Mouse (Mus musculus): ENCODE results near the gene Tns1.

The Tns1 gene

DNA sequence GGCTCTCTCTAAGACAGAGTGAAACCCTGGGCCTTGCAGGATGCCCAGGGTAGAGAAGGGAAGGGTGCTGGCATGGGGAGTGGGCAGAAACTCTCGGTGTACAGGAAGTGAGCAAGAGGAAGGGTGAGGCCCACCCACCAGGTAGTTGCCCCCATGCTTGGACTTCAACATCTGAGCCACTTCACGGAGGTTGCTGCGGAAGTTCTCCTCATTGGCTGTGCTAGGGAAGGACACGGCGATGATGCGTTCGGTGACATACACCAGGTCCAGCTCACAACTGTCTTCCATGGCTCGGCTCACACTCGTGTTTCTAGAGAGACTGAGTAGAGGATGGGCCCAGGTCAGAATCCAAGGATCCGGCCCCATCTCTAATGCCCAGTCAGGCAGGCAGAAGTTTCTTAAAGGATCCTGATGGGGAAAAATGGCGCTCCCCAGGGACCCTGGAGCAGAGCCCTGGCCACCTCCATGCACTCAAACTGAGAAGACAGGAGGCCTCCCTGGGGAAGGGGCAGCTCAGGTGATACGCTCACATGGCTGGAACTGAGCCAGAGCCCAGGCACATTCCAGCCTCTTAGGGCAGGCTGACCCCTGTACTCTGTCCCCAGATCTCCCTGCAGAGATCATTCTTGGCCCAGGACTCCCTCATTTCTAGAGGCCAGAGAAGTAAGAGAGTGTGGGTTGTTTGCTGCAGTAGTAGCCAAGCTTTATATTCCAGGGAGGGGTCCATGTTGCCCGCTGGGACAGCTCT, 129.0 kb downstream of the Tns1 start:
- in situ Hi-C loops (cut with MboI, MseI), result loop anchor here (5.0 kb wide), 1 partner anchor 77 kb away; no protein-coding TSS in a partner anchor

DNA sequence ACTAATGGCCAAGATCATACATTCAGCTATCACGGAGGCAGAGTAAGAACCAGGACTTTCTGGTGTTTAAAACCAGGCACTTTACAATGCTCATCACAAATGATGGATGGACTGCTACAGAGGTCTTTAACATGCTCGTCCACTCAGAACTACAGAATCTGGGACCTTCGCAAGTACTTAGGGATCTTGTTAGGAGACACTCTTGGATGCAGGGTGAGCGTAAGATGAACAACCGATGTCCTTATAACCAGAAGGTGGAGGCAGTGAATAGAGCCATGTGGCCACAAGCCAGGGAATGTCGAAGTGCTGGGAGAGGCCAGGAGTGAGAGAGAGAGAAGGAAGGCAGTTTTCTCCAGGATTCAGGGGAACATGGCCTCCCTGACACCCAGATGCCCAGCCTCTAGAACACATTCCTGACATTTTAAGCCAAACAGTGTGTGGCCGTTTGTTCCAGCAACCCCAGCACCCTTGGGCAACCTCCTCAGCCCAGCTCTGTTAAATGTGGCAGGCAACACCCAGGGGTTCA, 130.3 kb downstream of the Tns1 start:
- in situ Hi-C loops (cut with MboI, MseI), result no loop called here

DNA sequence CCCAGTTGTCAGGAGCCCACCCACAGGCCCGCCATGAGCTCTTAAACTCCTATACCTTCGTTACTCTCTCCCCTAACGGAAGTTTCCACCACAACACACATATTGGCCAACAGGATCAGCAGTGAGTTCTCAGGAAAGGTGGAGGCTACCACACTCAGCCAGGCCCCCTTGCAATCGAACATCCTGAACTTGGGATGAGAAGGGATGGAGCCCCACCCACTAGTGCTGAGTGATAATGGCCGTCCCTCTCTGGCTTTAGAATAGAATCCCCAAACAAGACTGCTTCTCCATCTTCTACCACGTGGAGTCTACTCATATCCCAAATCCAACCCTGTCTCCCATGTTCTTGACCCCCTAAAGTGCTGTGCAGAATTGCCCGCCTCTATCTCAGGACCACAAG, 131.0 kb downstream of the Tns1 start:
- in situ Hi-C loops (cut with MboI, MseI), result no loop called here

DNA sequence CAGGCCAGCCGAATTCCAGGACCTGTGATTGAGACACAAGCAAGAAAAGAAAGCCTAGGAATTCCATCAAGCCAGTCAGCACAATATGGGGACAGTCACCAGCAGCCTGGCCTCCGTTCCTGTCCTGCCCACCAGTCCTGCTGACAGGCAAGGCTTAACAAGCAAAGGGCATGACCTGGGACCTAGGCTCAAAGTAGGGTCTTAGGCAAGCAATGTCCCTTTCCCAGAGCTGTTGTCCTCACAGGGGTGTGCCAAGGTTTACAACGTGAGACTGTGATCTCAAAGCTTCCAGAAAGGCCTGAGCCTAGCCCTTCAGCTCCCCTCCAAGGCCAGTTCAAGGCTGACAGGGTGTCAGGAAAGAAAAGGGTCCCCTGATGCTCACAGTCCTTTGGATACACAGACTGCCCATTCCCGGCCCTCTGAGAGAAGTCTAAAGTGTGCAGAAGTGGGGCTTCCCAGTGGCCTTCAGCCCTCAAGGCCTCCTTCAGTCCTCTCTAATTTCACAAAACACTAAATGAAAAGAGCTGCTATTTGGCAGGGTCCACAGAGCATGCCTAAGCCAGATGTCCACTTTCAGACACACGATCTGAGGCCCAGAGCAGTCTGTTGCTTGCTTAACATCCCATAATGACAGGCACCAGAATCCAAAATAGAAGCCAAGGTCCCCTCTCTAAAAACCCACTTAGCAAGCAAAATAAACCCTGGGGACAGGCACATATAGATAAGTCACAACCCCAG, 131.9 kb downstream of the Tns1 start:
- in situ Hi-C loops (cut with MboI, MseI), result no loop called here

DNA sequence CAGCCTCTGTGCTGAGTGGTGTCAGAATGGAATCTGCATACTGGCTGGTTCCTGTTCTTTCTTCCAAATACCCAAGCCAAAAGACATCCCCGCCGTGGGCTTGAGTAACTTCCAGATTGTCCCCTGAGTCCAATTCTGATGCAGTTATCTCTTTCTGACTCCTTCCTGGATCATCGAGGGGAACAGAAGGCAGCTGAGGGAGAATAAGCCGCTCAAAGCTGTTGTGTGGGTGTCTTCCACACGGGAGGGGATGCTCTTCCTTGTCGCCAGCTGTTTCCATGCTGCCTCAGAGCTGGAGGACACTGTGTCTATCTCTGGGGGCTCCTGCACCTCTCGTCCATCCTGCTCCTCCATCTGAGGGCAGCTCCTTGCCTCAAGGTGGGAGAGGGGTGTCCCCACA, 133.0 kb downstream of the Tns1 start:
- in situ Hi-C loops (cut with MboI, MseI), result no loop called here

DNA sequence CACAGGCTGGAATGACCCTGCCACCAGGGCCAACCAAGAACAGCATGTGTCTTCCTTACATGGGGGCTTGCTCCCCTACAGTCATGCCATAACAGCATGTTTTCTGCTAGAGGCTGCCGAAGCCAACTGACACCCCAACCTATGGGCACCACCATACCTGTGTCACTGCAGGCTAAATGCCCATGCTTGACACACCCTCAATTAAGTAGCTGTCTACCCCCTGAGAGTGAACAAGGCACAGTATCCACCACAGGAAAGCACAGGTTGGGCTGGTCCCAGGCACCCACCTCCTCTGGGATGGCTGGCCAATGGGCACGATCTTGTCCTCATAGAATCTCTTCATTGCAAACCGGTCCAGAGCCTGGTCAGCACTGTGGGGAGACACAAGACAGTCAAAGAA, 134.2 kb downstream of the Tns1 start:
- in situ Hi-C loops (cut with MboI, MseI), result no loop called here

DNA sequence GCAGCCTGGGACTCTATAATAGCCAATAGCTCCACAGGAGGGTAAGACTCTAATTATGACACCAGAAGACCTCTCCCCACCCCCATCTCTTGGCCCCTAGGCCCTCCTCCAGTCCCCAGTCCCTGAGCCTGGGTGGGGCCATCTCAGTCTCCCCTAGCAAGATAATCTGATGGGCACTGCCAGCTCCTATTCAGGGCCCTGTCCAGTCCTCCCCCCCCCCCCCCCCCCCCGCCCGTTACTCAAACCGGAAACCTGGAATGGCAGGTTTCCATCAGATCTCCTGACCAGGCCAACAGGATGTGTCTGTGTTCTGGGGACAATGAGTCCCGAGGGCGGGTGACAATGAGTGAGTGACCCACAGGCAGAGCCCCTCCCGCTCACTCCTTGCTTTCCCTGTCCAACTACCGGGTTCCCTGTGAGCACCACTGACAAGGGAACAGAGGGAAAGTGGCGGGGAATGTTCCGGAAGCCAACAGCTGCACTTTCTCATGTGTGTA, 136.5 kb downstream of the Tns1 start:
- in situ Hi-C loops (cut with MboI, MseI), result loop anchor here (5.0 kb wide), 1 partner anchor 85 kb away; no protein-coding TSS in a partner anchor

DNA sequence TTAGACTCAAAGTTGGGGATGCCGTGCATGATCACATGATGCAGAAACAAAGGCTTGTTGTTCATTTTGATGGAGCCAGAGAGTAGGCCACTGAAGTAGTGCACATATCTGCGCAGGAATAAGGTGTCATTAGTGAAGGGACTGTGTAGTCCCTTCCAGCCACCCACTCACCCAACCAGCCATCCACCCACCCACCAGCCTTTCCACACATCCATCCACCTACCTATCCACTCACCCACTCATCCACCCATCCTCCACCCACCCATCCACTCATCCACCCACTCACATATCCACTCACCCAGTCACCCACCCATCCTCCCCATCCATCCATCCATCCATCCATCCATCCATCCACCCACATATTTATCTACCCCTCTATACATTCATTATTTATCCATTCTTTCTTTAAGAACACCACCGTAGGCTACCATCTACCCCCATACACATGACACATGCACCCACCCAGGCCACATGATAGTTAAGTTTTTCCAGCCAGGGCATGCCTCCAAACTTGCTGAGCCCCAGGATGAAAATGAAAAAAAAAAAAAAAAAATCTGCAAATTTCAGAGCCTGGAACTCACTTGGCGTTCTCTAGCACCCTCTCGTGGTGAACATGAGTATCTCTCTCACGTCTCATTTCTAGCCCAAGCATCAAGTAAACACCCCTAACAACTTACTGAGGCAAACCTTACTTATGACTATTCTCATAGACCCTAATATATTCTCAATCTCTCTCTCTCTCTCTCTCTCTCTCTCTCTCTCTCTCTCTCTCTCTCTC, 137.8 kb downstream of the Tns1 start:
- in situ Hi-C loops (cut with MboI, MseI), result loop anchor here (5.0 kb wide), 1 partner anchor 84 kb away; no protein-coding TSS in a partner anchor

DNA sequence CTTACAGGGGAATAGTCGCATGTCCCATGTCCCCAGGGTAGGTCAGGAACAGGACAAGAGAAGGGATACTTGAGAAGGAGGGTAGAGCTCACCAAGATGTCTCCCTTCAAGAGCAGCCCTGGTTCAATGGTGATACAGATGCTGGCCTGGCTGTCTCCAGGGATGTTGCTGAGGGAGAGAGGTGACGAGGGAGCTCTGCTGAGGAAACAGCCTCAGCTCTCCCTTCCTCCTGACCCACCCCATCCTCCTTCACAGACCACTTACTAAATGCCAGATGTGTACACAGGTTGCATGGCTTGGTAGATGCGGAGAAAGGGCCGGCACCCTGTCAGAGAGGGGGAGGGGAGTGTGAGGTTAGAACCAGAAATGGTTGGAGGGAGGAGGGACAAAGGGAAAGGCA, 138.6 kb downstream of the Tns1 start:
- in situ Hi-C loops (cut with MboI, MseI), result loop anchor here (5.0 kb wide), 1 partner anchor 83 kb away; no protein-coding TSS in a partner anchor

DNA sequence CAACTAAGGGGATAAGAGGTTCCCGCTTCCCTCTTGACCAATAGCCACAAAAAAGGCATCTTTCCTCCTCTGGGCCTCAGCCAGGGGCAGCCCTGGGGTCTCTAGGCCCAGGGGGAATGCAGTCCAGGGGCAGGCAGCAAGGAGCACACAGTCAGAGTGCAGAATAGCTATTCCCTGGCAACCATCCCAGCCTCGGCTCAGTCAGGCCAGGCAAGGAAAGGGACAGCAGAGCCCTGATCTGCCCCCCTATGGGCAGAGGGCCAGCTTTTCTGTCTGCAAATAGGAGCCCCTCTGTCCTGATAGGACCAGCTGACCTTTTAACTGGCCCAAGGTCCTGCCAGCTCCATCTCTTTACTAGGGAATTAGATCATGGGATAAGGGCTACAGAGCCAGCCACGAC, 145.0 kb downstream of the Tns1 start:
- in situ Hi-C loops (cut with MboI, MseI), result no loop called here

DNA sequence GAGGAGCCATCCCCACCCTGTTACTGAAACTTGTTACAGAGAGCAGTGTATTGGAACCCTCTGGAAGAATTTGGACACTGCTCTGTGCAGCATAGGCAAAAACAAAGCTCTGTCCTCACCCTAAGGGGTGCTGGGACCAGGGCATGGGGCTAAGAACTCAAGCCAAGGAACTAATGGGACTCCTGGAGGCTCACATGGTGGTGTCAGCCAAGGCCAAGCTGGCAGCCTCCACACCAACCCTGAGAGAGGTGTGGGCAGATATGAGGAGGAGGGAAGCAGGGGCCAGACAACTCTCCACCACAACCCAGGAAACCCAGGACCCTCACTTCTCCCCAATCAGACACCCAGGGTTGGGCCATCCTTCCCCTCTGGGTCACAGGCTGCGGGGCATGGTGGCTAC, 145.7 kb downstream of the Tns1 start:
- in situ Hi-C loops (cut with MboI, MseI), result no loop called here

DNA sequence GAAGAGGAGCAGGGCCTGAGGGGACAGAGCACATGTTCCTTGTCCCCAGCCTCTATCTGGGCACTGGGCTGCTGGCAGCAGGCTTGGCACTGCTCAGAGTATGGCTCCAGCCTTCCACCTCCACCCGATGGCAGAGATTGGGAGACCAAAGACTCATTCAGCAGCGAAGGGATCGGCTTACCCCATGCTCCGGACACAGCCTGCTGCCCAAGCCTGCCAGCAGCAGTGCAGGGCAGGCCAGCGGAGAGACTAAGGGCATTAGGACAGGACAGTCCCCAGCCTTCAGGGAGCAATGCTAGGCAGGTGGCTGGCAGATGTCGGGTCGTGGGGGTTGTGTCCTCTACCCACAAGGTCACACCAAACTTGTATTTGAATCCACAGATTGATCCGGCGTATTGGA, 150.3 kb downstream of the Tns1 start:
- in situ Hi-C loops (cut with MboI, MseI), result no loop called here

DNA sequence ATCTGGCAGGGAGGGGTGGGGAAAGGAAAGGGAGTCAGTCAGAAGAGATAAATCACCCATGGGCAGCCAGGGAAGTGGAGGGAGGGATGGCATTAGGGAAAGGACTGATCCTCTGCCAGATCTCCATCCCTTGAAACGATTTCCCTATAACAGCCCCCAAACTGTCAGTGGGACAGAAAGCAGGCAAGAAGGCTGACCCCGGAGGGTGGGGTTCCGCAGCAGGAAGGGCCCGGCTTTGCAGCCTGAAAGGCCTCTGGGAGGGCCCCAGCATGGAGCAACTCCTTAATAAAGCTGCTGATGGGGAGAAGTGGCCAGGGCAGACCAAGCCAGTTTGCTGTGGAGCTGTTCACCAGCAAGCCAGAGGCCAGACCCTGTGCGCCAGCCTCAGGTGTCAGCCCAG, 151.5 kb downstream of the Tns1 start:
- in situ Hi-C loops (cut with MboI, MseI), result no loop called here

DNA sequence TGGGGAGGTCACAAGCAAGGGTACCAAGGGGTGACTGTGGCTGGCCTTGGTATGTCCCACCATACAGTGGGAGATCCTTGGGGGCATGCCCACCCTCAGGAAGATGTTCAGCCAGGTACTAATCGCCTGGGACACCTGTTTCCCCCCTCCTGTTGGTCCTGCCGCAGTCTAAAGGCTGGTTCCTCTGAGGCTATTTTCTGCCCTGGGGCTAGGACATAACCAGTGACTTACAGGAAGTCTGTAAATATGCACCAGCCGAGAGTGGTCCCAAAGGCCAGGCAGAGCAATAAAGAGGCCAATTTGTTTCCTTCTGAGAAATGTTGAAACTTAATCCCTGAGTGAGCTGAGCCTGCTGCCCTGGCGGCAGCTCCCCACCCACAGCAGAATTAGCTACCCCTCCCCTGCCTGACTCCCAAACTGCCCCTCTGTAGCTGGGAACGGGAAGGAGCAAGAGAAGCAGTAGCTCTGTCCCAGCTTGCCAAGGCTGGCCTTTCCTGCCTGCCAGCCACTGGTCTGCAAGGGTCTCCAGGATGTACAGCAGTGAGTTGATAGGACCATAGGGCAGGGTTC, 154.0 kb downstream of the Tns1 start:
- in situ Hi-C loops (cut with MboI, MseI), result no loop called here

DNA sequence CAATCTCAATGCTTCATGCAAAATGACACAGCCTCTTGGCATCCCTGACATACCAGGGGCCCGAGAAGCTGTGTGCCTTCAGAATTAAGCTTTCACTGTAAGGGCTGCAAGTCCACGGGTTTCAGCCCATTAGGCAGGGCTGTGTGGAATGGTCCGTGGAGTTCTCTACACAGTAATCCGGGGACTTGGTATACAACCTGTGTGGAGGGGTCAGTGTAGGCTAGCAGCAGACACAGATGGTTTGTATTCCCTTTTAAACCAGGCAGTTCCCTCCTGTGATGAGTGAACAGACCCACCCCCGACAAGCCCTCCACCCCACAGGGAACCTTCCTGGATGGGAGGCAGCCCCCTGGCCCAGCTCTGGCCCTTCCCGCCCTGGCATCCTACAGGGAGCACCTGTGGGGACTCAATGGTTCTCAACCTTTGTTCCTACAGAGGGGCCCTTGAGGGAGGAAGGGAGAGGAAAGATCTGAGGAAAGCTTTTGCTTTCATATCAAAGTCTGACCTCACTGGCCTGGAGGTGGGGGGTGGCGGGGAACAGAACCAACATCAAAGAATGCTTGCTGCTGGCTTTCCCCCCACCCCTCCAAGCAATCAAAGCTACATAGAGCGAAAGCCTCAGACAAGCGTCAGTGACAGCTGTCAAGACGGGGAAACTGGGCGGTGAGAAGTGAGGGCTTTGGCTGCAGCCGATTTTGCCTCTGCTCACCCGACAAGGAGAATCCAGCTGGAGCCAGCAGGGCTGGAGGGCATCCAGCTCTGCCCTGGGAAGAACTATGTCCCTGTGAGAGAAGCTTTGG, 155.3 kb downstream of the Tns1 start:
- in situ Hi-C loops (cut with MboI, MseI), result no loop called here

DNA sequence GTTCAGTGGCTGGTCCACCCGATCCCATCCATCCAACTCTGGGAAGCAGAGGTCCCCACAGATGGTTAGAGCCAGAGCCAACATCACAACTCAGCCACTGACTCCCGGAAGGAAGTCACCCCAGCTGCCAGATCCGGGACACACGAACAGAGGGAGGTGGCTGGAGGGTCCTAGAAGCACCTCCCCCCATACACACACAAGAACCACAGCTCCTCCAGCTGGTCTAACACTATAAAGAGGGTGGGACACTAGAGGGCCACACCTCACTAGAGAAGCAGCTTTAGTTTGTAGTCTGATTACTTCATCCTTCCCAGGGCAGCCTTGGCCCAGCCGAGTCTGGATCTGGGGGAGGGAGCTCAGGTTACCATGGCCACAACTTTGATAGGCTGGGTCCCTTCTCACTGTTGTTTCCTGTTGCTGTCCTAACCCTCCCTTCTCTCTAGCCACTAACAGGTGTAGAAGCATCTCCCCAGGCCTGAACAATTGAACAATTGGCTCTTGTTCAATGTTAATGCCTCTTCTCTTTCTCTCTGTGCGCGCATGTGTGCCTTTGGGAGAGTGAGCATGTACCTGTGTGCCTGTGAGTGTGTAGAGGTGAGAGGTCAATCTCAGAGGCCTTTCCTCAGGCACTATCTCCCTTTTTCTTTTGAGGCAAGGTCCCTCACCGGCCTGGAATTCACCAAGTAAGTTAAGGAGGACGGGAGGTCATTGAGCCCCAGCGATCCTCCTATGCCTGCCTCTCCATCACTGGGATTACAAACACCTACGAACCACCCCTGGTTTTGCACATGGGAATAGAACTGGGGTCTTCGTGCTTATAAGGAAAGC, 157.6 kb downstream of the Tns1 start:
- in situ Hi-C loops (cut with MboI, MseI), result no loop called here

DNA sequence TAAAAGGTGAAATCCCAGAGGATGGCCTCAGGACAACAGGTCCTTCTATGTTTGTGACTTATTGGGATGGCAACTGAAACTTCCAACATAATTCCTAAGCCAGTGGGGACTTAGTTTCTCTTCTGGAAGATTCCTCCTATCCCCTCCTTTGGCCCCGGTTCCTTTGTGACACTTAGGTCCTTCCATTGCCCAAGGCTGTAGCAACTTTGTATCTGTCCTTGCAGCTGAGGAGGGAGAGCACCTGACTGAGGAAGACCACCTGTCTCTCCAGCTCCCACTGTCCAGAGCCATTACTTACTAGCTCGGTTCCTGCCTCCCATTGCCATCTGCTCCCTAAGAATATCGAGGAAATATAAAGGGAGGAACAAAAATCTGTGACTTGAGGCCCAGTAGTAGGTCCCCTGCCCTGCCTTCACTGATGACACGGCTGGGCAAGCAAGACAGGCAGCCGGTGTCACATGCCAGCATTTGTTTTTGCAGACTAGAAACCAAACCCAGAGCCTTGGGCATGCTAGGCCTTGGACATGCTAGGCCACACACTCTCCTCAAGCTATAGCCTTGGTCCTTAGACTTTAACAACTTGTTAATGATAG, 160.0 kb downstream of the Tns1 start:
- in situ Hi-C loops (cut with MboI, MseI), result no loop called here

DNA sequence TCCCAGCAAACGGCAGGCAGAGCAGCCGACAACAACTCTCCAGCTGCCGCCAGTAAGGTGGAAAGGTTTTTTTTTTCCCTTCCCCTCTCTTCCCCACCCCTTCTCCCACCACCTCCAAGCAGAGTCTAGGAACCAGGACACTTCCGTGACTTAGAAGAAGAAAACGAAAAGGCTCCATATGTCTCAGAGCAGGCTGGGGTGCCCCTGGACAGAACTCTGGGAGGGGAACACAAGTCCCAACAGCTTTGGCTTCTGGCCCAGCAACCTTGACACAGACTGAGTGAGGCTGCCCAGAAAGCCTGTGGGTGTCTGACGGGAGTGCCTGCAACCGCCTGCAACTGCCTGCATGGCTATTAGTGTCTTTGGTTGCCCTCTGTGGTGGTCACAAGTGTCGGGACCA, 160.6 kb downstream of the Tns1 start:
- in situ Hi-C loops (cut with MboI, MseI), result no loop called here

DNA sequence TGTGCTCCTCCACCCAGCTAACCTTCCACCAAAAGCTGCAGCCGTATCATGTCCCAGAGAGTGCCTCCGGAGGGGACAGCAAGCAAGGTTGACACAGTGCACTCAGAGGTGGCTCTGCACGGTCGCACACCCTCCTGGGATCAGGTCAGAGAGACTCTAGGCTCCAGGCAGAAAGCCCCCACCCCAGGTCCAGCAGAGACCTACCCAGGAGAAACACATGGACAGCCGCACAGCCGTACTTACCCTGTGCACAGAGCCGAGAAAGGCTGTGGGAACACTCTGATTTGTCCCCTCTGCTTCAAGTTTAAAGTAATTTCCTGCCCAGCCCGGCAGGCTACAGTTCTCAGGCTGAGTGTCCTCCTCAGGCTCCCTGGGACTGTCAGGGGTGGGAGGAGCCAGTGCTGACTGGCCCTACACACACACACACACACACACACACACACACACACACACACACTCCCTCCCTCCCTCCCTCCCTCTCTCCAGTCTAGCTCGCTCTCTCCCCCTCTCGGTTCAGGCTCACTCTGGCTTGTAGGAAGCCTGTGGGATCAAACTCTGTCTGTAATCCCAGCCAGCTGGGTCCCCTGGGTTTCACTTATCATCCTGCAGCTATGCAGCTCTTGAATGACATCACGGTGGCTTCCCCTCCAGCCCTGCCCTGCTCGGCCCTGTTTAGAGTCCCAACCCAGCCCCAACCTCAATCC, 161.4 kb downstream of the Tns1 start:
- in situ Hi-C loops (cut with MboI, MseI), result no loop called here
